Mouse (Mus musculus): ENCODE data around the gene Lypd6. TPM values are rescaled to one million over a fixed set of nuclear protein-coding genes. Genes with fewer than 3 reads are reported as not detected.

Lypd6 gene
- polyA plus RNA-seq, 1 experiment from 2014 or later, result 6.2 TPM

DNA sequence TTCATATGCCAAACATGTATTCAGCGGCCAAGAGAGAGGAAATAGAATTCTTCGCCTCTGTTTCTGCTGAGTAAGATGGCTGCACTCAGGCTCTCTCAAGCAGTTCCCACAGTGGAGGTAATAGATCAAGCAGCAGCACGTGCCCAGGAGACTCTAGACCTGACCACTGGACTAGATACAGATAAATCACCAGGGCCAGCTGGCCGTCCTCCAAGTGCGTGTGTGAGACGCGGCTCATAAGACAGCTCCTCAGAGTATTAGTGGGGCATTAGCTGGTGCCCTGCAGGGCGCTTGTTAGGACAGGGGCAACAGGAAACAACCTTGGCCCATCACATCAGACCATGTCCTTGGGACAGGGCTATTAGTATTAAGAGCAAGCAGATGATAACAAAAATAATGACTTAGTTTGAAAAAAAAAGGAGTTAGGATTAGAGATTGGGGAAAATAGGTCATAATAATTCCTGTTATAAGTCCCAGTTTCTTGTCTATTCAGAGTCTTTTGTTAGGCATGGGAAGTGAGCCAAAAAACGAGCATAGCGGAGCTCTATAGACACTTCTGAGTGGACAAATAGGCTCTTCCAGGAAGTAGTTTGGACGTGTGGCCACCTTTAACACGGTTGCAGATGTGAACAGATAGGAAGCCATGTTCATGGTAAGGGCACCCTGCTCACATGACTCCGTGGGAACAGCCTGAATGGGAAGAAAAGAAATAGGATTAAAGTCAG is 3.5 kb downstream of the Lypd6 start:
- no peaks in the 10 kb centered on the region for H3K9me3 ChIP-seq
- no peak overlapping the region for H3K4me3 ChIP-seq (replicated peaks)
- H3K27me3 ChIP-seq, result peaks cover 4% of the 10 kb centered on the region; the same call in 1 of the 2 replicates
- no peak overlapping the region for H3K9ac ChIP-seq (replicated peaks)
- no peak overlapping the region for H3K27ac ChIP-seq
- ATAC-seq (ENCODE audit: insufficient number of reproducible peaks, insufficient read depth, low FRiP score, low TSS enrichment, low read depth), result no peak
- H3K4me1 ChIP-seq (replicated peaks), result peaks cover 13% of the 10 kb centered on the region; the same call in 1 of the 2 replicates
- no peak overlapping the region for H3K4me2 ChIP-seq
- no peaks in the 10 kb centered on the region for H3K36me3 ChIP-seq
- 64% methylated on average over 13 of the region's 13 CpGs for WGBS

DNA sequence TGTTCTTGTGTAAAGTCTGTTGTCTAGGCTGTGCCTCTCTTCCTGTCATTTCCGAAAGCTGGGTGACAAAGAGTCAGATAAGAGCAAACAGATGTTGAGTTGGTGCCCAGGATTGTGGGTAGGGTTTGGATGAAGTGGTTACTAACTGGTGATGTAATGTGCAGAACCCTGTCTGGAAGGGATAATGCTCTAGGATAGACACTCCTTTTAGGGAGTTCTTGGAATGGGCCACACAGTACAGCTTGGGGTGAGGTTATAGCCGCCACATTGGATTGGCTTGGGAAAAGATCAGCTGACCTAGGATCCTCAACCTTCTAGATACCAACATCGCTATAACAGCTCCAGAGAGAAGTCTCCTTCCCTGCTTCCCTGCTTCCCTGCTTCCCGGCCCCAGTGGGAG is 5.9 kb downstream of the Lypd6 start:
- WGBS, result 85% methylated on average over 4 of the region's 4 CpGs
- H3K9me3 ChIP-seq, result no peaks in the 10 kb centered on the region
- no peak for ATAC-seq (ENCODE audit: insufficient number of reproducible peaks, insufficient read depth, low FRiP score, low TSS enrichment, low read depth)
- H3K36me3 ChIP-seq, result no peaks in the 10 kb centered on the region
- no peak overlapping the region for H3K4me2 ChIP-seq
- H3K27me3 ChIP-seq, result peaks cover 4% of the 10 kb centered on the region; the same call in 1 of the 2 replicates
- no peak overlapping the region for H3K4me3 ChIP-seq (replicated peaks)
- 0 out of 2 replicates have a peak, but pooled peaks cover under 1% of the 10 kb centered on the region for H3K4me1 ChIP-seq (replicated peaks)
- H3K9ac ChIP-seq (replicated peaks), result no peak overlapping the region
- no peak overlapping the region for H3K27ac ChIP-seq

DNA sequence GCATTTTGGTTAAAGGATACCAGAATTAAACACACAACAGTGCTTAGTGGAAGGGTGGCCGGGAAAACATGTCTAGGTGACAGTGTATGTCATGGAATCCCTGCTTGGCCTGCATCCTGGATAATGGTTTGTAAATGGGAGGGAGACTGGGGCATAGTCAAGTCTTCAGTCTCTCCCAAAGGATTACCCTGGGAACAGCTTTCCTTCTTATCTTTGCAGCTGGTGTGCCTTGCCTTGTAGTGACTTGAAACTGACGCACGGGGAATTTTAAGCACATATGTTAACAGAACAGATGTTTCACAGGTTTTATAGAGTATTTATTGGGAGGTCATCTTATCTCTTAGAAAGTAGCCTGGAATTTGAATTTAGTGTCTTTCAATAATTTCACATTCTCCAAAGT is 18.5 kb downstream of the Lypd6 start:
- Histone ChIP-seq H3K36me3 (no peaks in the 10 kb centered on the region), H3K4me1 (replicated peaks) (peaks cover 3% of the 10 kb centered on the region; the same call in 1 of the 2 replicates), H3K4me3 (replicated peaks) (no peak overlapping the region), H3K9me3 (no peaks in the 10 kb centered on the region), H3K27ac (no peak overlapping the region), H3K4me2 (no peak overlapping the region), H3K9ac (replicated peaks) (no peak overlapping the region), H3K27me3 (no peaks in the 10 kb centered on the region)
- ATAC-seq (ENCODE audit: insufficient number of reproducible peaks, insufficient read depth, low FRiP score, low TSS enrichment, low read depth), result no peak
- 51% methylated on average over 3 of the region's 3 CpGs for WGBS

DNA sequence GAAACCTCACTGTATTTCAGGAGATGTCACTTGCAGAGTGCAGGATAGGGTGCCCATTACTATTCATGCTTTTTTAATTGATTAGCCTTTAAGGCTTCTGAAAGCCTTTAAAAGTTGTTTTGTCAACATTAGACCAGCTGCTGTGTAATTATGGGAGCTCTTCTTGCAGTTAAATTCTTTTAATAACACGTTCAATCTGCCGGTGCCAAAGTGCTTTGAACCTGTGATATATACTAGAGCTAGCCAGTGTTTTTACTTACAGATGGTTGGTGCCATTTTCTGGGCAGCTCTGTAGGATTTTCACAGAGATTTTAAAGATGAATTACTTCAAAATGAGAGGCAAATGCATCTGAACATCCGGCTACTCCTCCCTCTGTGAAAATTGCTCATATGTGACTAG is 21.5 kb downstream of the Lypd6 start:
- 53% methylated on average over 3 of the region's 3 CpGs for WGBS
- H3K36me3 ChIP-seq, result no peaks in the 10 kb centered on the region
- no peak overlapping the region for H3K4me3 ChIP-seq (replicated peaks)
- H3K4me2 ChIP-seq, result no peak overlapping the region
- H3K27ac ChIP-seq, result no peak overlapping the region
- no peak for ATAC-seq (ENCODE audit: insufficient number of reproducible peaks, insufficient read depth, low FRiP score, low TSS enrichment, low read depth)
- no peaks in the 10 kb centered on the region for H3K27me3 ChIP-seq
- no peaks in the 10 kb centered on the region for H3K9me3 ChIP-seq
- no peak overlapping the region for H3K9ac ChIP-seq (replicated peaks)
- peaks cover 3% of the 10 kb centered on the region; the same call in 1 of the 2 replicates for H3K4me1 ChIP-seq (replicated peaks)

DNA sequence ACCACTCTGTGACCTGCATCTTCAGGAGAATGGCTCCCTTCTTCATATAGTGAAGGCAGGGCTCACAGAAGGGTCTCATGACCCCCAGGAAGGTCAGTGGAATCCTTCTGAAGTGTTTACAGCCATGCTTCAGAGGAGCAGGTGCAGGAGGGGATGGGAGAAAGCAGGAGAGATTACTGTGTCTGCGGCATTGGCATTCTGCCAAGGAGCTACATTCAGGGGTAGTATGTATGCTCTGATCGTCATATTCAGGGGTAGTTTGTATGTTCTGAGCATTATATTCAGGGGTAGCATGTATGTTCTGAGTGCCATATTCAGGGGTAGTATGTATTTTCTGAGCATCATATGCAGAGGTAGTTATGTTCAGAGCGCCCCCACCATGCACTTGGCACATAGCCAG is 30.1 kb downstream of the Lypd6 start:
- H3K9ac ChIP-seq (replicated peaks), result no peak overlapping the region
- H3K36me3 ChIP-seq, result no peaks in the 10 kb centered on the region
- H3K4me2 ChIP-seq, result no peak overlapping the region
- 78% methylated on average over 3 of the region's 3 CpGs for WGBS
- H3K27ac ChIP-seq, result no peak overlapping the region
- no peak for ATAC-seq (ENCODE audit: insufficient number of reproducible peaks, insufficient read depth, low FRiP score, low TSS enrichment, low read depth)
- H3K27me3 ChIP-seq, result no peaks in the 10 kb centered on the region
- H3K9me3 ChIP-seq, result no peaks in the 10 kb centered on the region
- no peak overlapping the region for H3K4me3 ChIP-seq (replicated peaks)
- H3K4me1 ChIP-seq (replicated peaks), result peaks cover 11% of the 10 kb centered on the region; the same call in 1 of the 2 replicates

DNA sequence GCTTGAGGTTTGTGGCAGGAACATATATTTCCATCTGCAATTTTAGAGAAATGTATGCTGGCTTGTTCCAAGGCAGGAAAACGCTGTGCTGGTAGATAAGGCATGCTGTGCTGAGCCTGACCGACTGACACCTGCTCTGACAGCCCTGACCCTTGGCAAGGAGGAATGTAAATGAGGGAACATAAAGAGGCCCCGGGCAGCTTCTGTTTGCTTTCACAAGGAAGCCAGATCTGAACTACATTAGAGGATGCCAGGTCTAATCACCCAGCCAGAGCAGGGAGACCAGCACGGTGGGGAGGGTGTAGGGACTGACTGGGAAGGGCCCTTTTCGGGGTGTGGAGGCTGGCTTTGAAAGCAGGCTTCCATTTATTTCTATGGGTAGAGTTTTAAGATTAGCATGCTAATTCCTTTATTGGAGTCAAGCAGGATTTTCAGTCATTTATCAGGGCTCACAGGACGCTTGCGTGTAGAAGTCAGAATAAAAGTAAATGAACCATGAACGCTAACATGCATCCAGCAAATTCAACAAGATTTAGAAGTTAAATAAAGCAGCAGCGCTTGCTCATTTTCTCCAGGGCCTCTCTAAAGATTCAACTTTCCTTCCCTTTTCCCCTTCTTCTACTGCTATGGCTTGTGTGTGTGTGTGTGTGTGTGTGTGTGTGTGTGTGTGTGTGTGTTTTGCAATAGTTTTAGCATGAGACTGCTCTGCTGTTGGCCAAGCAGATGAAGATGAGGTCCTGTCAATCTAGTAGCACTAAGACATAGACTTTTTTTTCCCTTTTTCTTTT is 34.3 kb downstream of the Lypd6 start:
- H3K9ac ChIP-seq (replicated peaks), result no peak overlapping the region
- H3K27ac ChIP-seq, result no peak overlapping the region
- H3K27me3 ChIP-seq, result no peaks in the 10 kb centered on the region
- H3K4me2 ChIP-seq, result no peak overlapping the region
- no peak overlapping the region for H3K4me3 ChIP-seq (replicated peaks)
- 34% methylated on average over 9 of the region's 9 CpGs for WGBS
- no peak for ATAC-seq (ENCODE audit: insufficient number of reproducible peaks, insufficient read depth, low FRiP score, low TSS enrichment, low read depth)
- H3K4me1 ChIP-seq (replicated peaks), result peaks cover 21% of the 10 kb centered on the region; the same call in 1 of the 2 replicates
- H3K9me3 ChIP-seq, result no peaks in the 10 kb centered on the region
- no peaks in the 10 kb centered on the region for H3K36me3 ChIP-seq

DNA sequence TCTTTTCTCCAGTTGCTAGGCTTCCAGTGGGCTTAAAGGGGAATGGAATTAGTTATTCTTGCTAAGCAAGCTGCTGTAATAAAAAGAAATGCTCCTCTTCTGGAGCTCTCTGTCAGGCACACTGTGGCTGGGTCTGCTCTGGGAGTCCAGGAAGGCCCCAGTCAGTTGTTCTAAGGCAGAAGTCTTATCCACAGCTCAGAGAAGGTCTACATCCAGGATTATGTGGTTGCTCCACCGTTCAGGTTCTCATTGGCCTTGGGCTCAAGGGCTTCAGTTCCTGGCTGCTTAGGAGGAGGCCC is 34.9 kb downstream of the Lypd6 start:
- no peak overlapping the region for H3K9ac ChIP-seq (replicated peaks)
- ATAC-seq (ENCODE audit: insufficient number of reproducible peaks, insufficient read depth, low FRiP score, low TSS enrichment, low read depth), result no peak
- H3K4me1 ChIP-seq (replicated peaks), result peaks cover 21% of the 10 kb centered on the region; the same call in 1 of the 2 replicates
- H3K9me3 ChIP-seq, result no peaks in the 10 kb centered on the region
- no peaks in the 10 kb centered on the region for H3K36me3 ChIP-seq
- H3K27ac ChIP-seq, result no peak overlapping the region
- no peak overlapping the region for H3K4me2 ChIP-seq
- H3K27me3 ChIP-seq, result no peaks in the 10 kb centered on the region
- WGBS, result 73% methylated on average over 1 of the region's 1 CpGs
- no peak overlapping the region for H3K4me3 ChIP-seq (replicated peaks)

DNA sequence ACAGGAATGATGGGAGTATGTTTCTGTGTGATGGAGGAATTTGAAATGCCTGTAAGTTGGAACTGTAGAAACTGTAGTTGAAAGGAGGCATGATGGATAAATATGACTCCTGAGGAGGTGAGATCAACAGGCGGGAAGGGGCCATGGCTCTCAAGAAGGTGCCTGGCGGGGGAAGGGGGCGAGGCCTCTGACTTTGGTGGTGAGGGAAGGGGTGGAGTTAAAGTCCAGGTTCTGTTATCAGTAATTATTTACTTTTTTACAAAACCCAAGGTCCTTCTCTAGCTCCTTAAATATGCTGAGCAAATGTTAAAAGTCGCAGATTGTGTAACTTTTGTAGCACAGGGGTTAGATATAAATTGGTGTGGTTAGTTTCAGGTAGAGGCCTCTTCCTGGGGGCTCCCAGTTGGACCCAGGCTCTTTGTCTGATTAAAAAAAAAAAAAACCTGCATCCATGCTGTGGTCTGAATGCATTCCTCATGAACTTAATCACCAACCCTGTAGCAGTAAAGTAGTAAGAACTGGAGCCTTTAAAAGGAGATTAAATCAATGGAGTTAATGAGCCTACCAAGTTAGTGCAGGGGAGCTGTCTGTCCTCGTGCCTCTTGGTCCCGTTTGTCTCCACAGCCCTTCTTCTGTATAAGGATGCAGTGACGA is 37.7 kb downstream of the Lypd6 start:
- no peak for ATAC-seq (ENCODE audit: insufficient number of reproducible peaks, insufficient read depth, low FRiP score, low TSS enrichment, low read depth)
- Histone ChIP-seq H3K9me3 (no peaks in the 10 kb centered on the region), H3K9ac (replicated peaks) (no peak overlapping the region), H3K27me3 (no peaks in the 10 kb centered on the region), H3K4me1 (replicated peaks) (peaks cover 18% of the 10 kb centered on the region; the same call in 1 of the 2 replicates), H3K36me3 (no peaks in the 10 kb centered on the region), H3K4me3 (replicated peaks) (no peak overlapping the region), H3K27ac (no peak overlapping the region), H3K4me2 (no peak overlapping the region)
- 66% methylated on average over 7 of the region's 7 CpGs for WGBS

DNA sequence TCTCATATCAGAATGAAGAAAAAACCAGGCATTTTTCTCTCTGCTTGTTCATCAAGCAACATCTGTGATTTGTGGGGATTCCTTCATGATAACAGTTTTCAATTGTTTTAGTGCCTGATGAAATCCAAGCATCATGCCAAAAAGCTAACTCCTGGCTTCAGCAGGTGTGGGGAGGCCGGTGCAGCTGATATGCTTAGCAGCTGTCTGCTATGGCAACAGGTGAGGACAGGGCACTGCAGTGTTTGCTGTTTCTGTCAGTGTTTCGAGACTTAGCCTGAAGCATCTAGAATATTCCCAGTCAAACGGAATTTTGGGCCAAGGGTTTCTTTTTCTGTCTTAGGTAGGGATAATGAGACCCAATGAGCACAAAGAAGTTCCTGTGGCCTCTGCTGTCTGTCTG is 39.4 kb downstream of the Lypd6 start:
- whole genome bisulfite sequencing, result 79% methylated on average over 3 of the region's 3 CpGs
- no peaks in the 10 kb centered on the region for H3K9me3 ChIP-seq
- no peak for ATAC-seq (ENCODE audit: insufficient number of reproducible peaks, insufficient read depth, low FRiP score, low TSS enrichment, low read depth)

DNA sequence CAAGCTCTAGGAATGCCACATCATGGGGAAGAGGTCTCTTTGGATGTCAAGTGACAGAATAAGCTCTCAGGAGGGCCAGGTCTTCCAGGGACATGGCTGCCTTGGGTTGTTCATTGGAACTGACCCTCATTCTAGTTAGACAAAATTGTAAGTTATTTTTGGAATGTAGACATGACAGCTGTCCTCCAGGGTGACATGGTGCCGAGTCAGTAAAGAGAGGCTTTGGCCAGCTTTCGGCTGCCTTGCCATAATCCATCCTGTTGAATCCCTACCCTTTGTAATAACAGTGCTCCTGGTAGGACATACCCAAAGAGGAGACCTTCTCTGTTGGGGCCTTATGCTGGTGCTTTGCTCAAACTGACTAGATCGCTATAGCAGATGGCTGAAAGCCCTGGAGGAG is 39.8 kb downstream of the Lypd6 start:
- no peak overlapping the region for H3K9ac ChIP-seq (replicated peaks)
- no peak for ATAC-seq (ENCODE audit: insufficient number of reproducible peaks, insufficient read depth, low FRiP score, low TSS enrichment, low read depth)
- no peaks in the 10 kb centered on the region for H3K36me3 ChIP-seq
- H3K27me3 ChIP-seq, result no peaks in the 10 kb centered on the region
- H3K9me3 ChIP-seq, result no peaks in the 10 kb centered on the region
- 83% methylated on average over 3 of the region's 3 CpGs for WGBS
- H3K27ac ChIP-seq, result no peak overlapping the region
- H3K4me3 ChIP-seq (replicated peaks), result no peak overlapping the region
- H3K4me2 ChIP-seq, result no peak overlapping the region
- peaks cover 10% of the 10 kb centered on the region; the same call in 1 of the 2 replicates for H3K4me1 ChIP-seq (replicated peaks)

More for the DNA sequence above, 39.4 kb downstream of the Lypd6 start:
- no peak overlapping the region for H3K4me2 ChIP-seq
- H3K36me3 ChIP-seq, result no peaks in the 10 kb centered on the region
- H3K27me3 ChIP-seq, result no peaks in the 10 kb centered on the region
- no peak overlapping the region for H3K4me3 ChIP-seq (replicated peaks)
- no peak overlapping the region for H3K9ac ChIP-seq (replicated peaks)
- no peak overlapping the region for H3K27ac ChIP-seq
- peaks cover 14% of the 10 kb centered on the region; the same call in 1 of the 2 replicates for H3K4me1 ChIP-seq (replicated peaks)

DNA sequence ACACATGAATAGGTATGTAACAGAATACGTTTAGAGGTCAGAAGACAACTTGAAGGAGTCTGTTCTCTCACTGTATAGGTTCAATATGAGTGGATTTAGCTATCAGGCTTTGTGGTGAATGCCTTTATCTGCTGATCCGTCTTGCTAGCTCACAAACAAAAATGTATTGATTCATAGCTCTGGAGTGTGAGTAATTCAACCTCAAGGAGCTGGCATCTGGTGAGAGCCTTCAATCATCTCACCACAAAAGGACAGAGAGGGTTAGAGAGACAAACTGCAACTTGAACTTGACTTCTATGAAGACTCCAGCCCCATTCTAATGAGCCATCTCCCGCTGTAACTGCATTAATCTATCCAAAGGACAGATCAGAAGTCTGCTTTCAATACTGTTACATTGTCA is 40.6 kb downstream of the Lypd6 start:
- 88% methylated on average over 3 of the region's 3 CpGs for WGBS
- no peak overlapping the region for H3K27ac ChIP-seq
- no peak for ATAC-seq (ENCODE audit: insufficient number of reproducible peaks, insufficient read depth, low FRiP score, low TSS enrichment, low read depth)
- no peaks in the 10 kb centered on the region for H3K9me3 ChIP-seq
- no peaks in the 10 kb centered on the region for H3K27me3 ChIP-seq
- H3K36me3 ChIP-seq, result no peaks in the 10 kb centered on the region
- no peak overlapping the region for H3K4me2 ChIP-seq
- H3K4me1 ChIP-seq (replicated peaks), result peaks cover 10% of the 10 kb centered on the region; the same call in 1 of the 2 replicates
- no peak overlapping the region for H3K4me3 ChIP-seq (replicated peaks)
- H3K9ac ChIP-seq (replicated peaks), result no peak overlapping the region

Measured in limb, embryonic 12.5 days (tissue).